Mouse (Mus musculus): ENCODE measurements around the gene Anapc7. TPM values are rescaled to one million over a fixed set of nuclear protein-coding genes. Genes with fewer than 3 reads are reported as not detected.

The Anapc7 gene
- total RNA-seq, 1 experiment, result 51.8 TPM

GRCm38 (mm10) chr5:122452194-122452593, 30.7 kb downstream of the Anapc7 start:
- Histone ChIP-seq H3K9ac (ENCODE audit: insufficient read depth, low read depth, low read length, poor library complexity, severe bottlenecking) (no peak overlapping the region), H3K9me3 (ENCODE audit: control insufficient read depth, insufficient read depth, low read depth, low read length) (no peaks in the 10 kb centered on the region), H3K4me3 (ENCODE audit: insufficient read depth in 1 of 2, low read depth in 1 of 2, low read length in 2 of 2, poor library complexity in 1 of 2, severe bottlenecking in 1 of 2) (no peak overlapping the region), H3K36me3 (ENCODE audit: control insufficient read depth, insufficient read depth, low read length, poor library complexity, severe bottlenecking) (peaks cover 37% of the 10 kb centered on the region), H3K4me1 (ENCODE audit: control insufficient read depth in 2 of 2, insufficient read depth in 2 of 2, low read length in 2 of 2, poor library complexity in 1 of 2) (peaks cover 17 to 30% of the 10 kb centered on the region in 2 experiments), H3K27ac (ENCODE audit: insufficient read depth, low read depth, low read length, poor library complexity, severe bottlenecking) (peak overlapping the region; percentile 88)
- in situ Hi-C loops (cut with MboI; ENCODE audit: low sequenced_read_pairs in 2 of 2, unreplicated experiment in 2 of 2), result loop anchor here in 1 of 2 experiments (25.0 kb wide), 1 partner anchor 1960 kb away; no protein-coding TSS in a partner anchor
- no peak for DNase-seq (ENCODE audit: low read depth, low spot score)
- TF ChIP-seq HCFC1 (IDR thresholded peaks at IDR 0.05; ENCODE audit: borderline replicate concordance, insufficient read depth, low read length) (no peak), ZNF384 (IDR thresholded peaks at IDR 0.05; ENCODE audit: low read depth, low read length) (no peak), MAFK (IDR thresholded peaks at IDR 0.05; ENCODE audit: insufficient read depth, low read depth, low read length) (no peak), CHD2 (IDR thresholded peaks at IDR 0.05; ENCODE audit: low read depth, low read length) (no peak), ZC3H11A (IDR thresholded peaks at IDR 0.05; ENCODE audit: borderline replicate concordance, low read depth, low read length) (no peak)

- DNase-seq (ENCODE audit: low read depth, low spot score), result peak; percentile 84
- H3K9me3 ChIP-seq (ENCODE audit: control insufficient read depth, insufficient read depth, low read depth, low read length), result no peaks in the 10 kb centered on the region
- in situ Hi-C loops (cut with MboI; ENCODE audit: low sequenced_read_pairs in 2 of 2, unreplicated experiment in 2 of 2), result loop anchor here in 1 of 2 experiments (25.0 kb wide), 1 partner anchor 1959 kb away; no protein-coding TSS in a partner anchor
- no peak overlapping the region for H3K4me3 ChIP-seq (ENCODE audit: insufficient read depth in 1 of 2, low read depth in 1 of 2, low read length in 2 of 2, poor library complexity in 1 of 2, severe bottlenecking in 1 of 2)
- TF ChIP-seq MAFK (IDR thresholded peaks at IDR 0.05; ENCODE audit: insufficient read depth, low read depth, low read length), result no peak
- TF ChIP-seq ZC3H11A (IDR thresholded peaks at IDR 0.05; ENCODE audit: borderline replicate concordance, low read depth, low read length), result no peak
- no peak for TF ChIP-seq HCFC1 (IDR thresholded peaks at IDR 0.05; ENCODE audit: borderline replicate concordance, insufficient read depth, low read length)
- TF ChIP-seq CHD2 (IDR thresholded peaks at IDR 0.05; ENCODE audit: low read depth, low read length), result no peak
- TF ChIP-seq ZNF384 (IDR thresholded peaks at IDR 0.05; ENCODE audit: low read depth, low read length), result no peak
- H3K27ac ChIP-seq (ENCODE audit: insufficient read depth, low read depth, low read length, poor library complexity, severe bottlenecking), result peak overlapping the region; percentile 88
- H3K36me3 ChIP-seq (ENCODE audit: control insufficient read depth, insufficient read depth, low read length, poor library complexity, severe bottlenecking), result peaks cover 46% of the 10 kb centered on the region
- peaks cover 17 to 32% of the 10 kb centered on the region in 2 experiments for H3K4me1 ChIP-seq (ENCODE audit: control insufficient read depth in 2 of 2, insufficient read depth in 2 of 2, low read length in 2 of 2, poor library complexity in 1 of 2)
- H3K9ac ChIP-seq (ENCODE audit: insufficient read depth, low read depth, low read length, poor library complexity, severe bottlenecking), result no peak overlapping the region
Measured at GRCm38 (mm10) chr5:122453188-122453587, 31.7 kb downstream of the Anapc7 start.

DNA sequence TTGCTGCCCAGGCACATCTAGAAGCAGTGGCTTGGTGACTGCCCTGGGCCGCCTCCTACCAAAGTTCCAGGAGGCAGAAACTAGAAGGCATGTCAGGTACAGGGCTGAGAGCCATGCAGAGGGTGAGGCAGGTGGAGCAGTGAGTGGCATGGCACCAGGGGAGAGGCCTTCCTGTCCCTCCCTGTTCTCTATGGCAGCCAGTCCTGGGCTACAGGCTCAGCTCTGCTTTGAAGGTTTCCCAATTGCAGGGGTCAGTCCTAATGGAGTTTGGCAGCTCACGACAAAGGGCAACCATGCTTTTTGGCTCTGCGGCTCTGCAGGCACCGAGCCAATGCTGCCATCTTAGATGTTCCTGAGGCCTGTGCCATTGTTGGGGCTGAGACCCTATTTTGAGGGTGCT, 32.9 kb downstream of the Anapc7 start:
- Histone ChIP-seq H3K4me1 (ENCODE audit: control insufficient read depth in 2 of 2, insufficient read depth in 2 of 2, low read length in 2 of 2, poor library complexity in 1 of 2) (peaks cover 17 to 34% of the 10 kb centered on the region in 2 experiments), H3K27ac (ENCODE audit: insufficient read depth, low read depth, low read length, poor library complexity, severe bottlenecking) (peak overlapping the region; percentile 75), H3K9ac (ENCODE audit: insufficient read depth, low read depth, low read length, poor library complexity, severe bottlenecking) (no peak overlapping the region), H3K4me3 (ENCODE audit: insufficient read depth in 1 of 2, low read depth in 1 of 2, low read length in 2 of 2, poor library complexity in 1 of 2, severe bottlenecking in 1 of 2) (no peak overlapping the region), H3K9me3 (ENCODE audit: control insufficient read depth, insufficient read depth, low read depth, low read length) (no peaks in the 10 kb centered on the region), H3K36me3 (ENCODE audit: control insufficient read depth, insufficient read depth, low read length, poor library complexity, severe bottlenecking) (peaks cover 58% of the 10 kb centered on the region)
- in situ Hi-C loops (cut with MboI; ENCODE audit: low sequenced_read_pairs in 2 of 2, unreplicated experiment in 2 of 2), result loop anchor here in 1 of 2 experiments (25.0 kb wide), 1 partner anchor 1958 kb away; no protein-coding TSS in a partner anchor
- DNase-seq (ENCODE audit: low read depth, low spot score), result no peak
- no peak for TF ChIP-seq MAFK (IDR thresholded peaks at IDR 0.05; ENCODE audit: insufficient read depth, low read depth, low read length)
- no peak for TF ChIP-seq CHD2 (IDR thresholded peaks at IDR 0.05; ENCODE audit: low read depth, low read length)
- no peak for TF ChIP-seq HCFC1 (IDR thresholded peaks at IDR 0.05; ENCODE audit: borderline replicate concordance, insufficient read depth, low read length)
- TF ChIP-seq ZNF384 (IDR thresholded peaks at IDR 0.05; ENCODE audit: low read depth, low read length), result no peak
- TF ChIP-seq ZC3H11A (IDR thresholded peaks at IDR 0.05; ENCODE audit: borderline replicate concordance, low read depth, low read length), result no peak

DNA sequence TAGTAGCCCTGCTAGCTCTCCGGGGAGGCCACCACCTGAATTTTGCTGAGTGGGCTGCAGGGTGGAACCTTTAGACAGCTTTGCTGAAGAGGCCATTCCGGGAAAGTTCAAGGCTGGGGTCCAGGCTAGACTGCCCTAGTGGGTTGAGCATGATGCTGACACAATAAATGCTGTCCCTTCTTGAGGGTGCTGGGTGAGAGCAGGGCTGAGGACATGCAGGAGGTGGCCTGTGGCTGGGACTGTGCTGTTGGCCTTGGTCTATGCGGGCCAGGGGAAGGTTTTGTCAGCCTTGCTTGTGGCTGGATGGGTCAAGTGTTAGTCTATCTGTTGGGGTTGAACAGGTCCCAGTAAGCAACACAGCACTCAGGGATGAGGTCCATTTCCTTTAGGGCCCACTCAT, 33.4 kb downstream of the Anapc7 start:
- DNase-seq (ENCODE audit: low read depth, low spot score), result no peak
- Histone ChIP-seq H3K4me1 (ENCODE audit: control insufficient read depth in 2 of 2, insufficient read depth in 2 of 2, low read length in 2 of 2, poor library complexity in 1 of 2) (peaks cover 17 to 34% of the 10 kb centered on the region in 2 experiments), H3K4me3 (ENCODE audit: insufficient read depth in 1 of 2, low read depth in 1 of 2, low read length in 2 of 2, poor library complexity in 1 of 2, severe bottlenecking in 1 of 2) (no peak overlapping the region), H3K36me3 (ENCODE audit: control insufficient read depth, insufficient read depth, low read length, poor library complexity, severe bottlenecking) (peaks cover 61% of the 10 kb centered on the region), H3K9me3 (ENCODE audit: control insufficient read depth, insufficient read depth, low read depth, low read length) (no peaks in the 10 kb centered on the region), H3K27ac (ENCODE audit: insufficient read depth, low read depth, low read length, poor library complexity, severe bottlenecking) (peak overlapping the region; percentile 75), H3K9ac (ENCODE audit: insufficient read depth, low read depth, low read length, poor library complexity, severe bottlenecking) (no peak overlapping the region)
- in situ Hi-C loops (cut with MboI; ENCODE audit: low sequenced_read_pairs in 2 of 2, unreplicated experiment in 2 of 2), result loop anchor here in 1 of 2 experiments (25.0 kb wide), 1 partner anchor 1957 kb away; no protein-coding TSS in a partner anchor
- no peak for TF ChIP-seq ZC3H11A (IDR thresholded peaks at IDR 0.05; ENCODE audit: borderline replicate concordance, low read depth, low read length)
- peak; percentile 10; the same call in 1 of the 2 replicates for TF ChIP-seq MAFK (IDR thresholded peaks at IDR 0.05; ENCODE audit: insufficient read depth, low read depth, low read length)
